Mouse (Mus musculus) heart, embryonic 13.5 days (tissue): ENCODE data around the gene Gipr. TPM values are rescaled to one million over a fixed set of nuclear protein-coding genes. Genes with fewer than 3 reads are reported as not detected.

Experiments
- ATAC-seq: fragments of 200-750 bp; cut with Nextera tagmentation; 2 replicates; pipeline ENCODE4 v1.8.0; 2017; ENCODE audit warnings: moderate TSS enrichment; ENCODE audit not compliant: insufficient number of reproducible peaks, low FRiP score, low TSS enrichment; ENCODE audit errors: extremely low read depth
- H3K27ac ChIP-seq: fragments of 300-500 bp; sonication (generic); replicated peaks from 2 replicates; pipeline ENCODE4 v1.5.1; 2015; ENCODE audit warnings: moderate library complexity, mild to moderate bottlenecking, inconsistent platforms
- H3K27me3 ChIP-seq: fragments of 300-500 bp; sonication (generic); replicated peaks from 2 replicates; pipeline ENCODE4 v1.6.1; 2015; ENCODE audit warnings: mild to moderate bottlenecking, inconsistent platforms
- H3K36me3 ChIP-seq: fragments of 300-500 bp; sonication (generic); 2 replicates; pipeline ENCODE4 v1.6.1; 2015; ENCODE audit warnings: mild to moderate bottlenecking, inconsistent platforms
- H3K4me1 ChIP-seq: fragments of 300-500 bp; sonication (generic); 2 replicates; pipeline ENCODE4 v1.6.1; 2015; ENCODE audit warnings: inconsistent platforms
- H3K4me2 ChIP-seq: fragments of 300-500 bp; sonication (generic); 2 replicates; pipeline ENCODE4 v1.6.1; 2015; ENCODE audit warnings: inconsistent platforms, mild to moderate bottlenecking, moderate library complexity
- H3K4me3 ChIP-seq: fragments of 300-500 bp; sonication (generic); 2 replicates; pipeline ENCODE4 v1.5.1; 2015; ENCODE audit warnings: moderate library complexity, mild to moderate bottlenecking, inconsistent platforms
- H3K9ac ChIP-seq: fragments of 300-500 bp; sonication (generic); 2 replicates; pipeline ENCODE4 v1.6.1; 2015; ENCODE audit warnings: inconsistent platforms, mild to moderate bottlenecking, moderate library complexity
- H3K9me3 ChIP-seq: fragments of 300-500 bp; sonication (generic); 2 replicates; pipeline ENCODE4 v1.6.1; 2016; ENCODE audit warnings: inconsistent platforms
- WGBS: fragments of 180-500 bp; shearing (Covaris S2); methylation state at CpG from one replicate; pipeline ENCODE4 v1.1.7; 2015; ENCODE audit warnings: mixed read lengths; 5-methylcytosine and 5-hydroxymethylcytosine counted together
- microRNA counts: library from miRNA; unstranded; fragments of <30 nt; microRNA quantifications from one replicate; lab custom pipeline; 2016
- microRNA-seq: library from miRNA; unstranded; fragments of <30 nt; microRNA quantifications from one replicate; pipeline ENCODE4, GENCODE M21; 2016
- polyA plus RNA-seq: library from polyadenylated mRNA; unstranded; fragments of >200 nt; fragmentation: Nextera tagmentation; extraction: Ambion mirVana; gene quantifications from 2 replicates; pipeline ENCODE4 v1.2.1, GENCODE M21; 2015

Gene Gipr
- polyA plus RNA-seq, 1 experiment from 2014 or later: 9.9 TPM

DNA sequence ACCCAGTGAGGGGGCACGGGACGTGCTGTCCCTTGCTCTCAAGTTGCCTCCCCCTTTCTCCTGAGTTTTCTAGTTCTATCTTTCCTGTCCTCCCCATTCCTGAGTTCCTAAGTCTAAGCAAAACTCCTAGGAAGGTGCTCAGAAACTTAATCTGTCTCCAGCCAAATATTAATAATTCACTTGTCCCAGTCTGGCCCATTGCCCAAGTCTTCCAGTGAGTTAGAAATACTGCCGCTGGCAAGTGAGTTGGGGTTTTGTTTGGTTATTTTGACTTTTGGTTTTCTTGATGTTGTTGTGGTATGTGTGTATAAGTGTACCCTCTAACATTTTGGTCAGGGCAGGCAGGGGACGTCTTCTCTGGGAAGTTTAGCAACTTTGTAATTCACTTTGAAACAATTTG is 44.2 kb downstream of the Gipr start:
- Histone ChIP-seq H3K9ac (no peak overlapping the region), H3K4me1 (peaks cover 20% of the 10 kb centered on the region), H3K4me3 (no peak overlapping the region), H3K27ac (no peak overlapping the region), H3K27me3 (peaks cover 6% of the 10 kb centered on the region; the same call in 1 of the 2 replicates), H3K36me3 (peaks cover 16% of the 10 kb centered on the region), H3K4me2 (no peak overlapping the region; the same call in 1 of the 2 replicates), H3K9me3 (no peaks in the 10 kb centered on the region; the same call in 1 of the 2 replicates)
- no peak for ATAC-seq
- 90% methylated on average over 4 of the region's 4 CpGs for WGBS

DNA sequence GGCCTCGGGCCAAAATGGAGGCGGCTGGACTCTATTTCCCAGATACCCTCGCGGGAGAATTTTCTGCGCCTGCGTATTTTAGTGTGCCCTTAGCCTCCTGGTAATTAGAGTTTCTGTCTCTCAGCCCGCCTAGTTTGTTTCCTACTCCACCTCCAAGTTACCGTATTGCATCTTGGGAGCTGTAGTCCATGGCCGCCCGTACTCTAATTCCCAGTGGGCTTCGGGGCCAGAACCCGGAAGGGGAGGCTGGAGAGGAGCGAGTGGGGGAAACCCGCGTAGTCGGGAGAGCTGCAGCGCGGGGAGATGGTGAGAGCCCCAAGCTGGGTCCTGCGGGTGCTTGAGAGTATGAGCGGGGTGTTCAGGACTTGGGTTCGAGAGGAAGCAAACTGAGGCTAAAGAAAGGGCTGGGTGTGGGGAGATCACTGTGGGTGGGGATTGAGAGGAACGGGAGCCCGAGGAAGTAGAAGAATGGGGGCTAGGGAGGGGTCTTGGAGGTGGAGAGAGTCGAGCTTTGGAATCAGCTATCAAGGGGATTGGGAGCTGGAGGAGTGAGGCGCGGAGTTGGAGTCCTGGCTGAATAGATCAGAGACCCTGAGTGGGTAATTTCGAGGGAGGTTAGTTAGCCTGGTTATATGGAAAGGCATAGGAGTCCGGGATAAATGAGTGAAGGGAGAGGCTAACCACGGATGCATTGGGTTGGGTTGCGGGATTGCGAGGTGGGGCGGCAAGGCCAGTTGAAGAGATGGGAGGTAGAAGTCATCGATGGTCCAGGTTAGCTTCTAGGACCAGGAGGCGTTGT is 46.1 kb downstream of the Gipr start, which contains the start of gene Fbxo46:
TSS of gene Fbxo46 (plus strand) at position 229 of the 799 bp plus-strand sequence.
- peak within 1 kb of the TSS; percentile 84 for H3K4me3 ChIP-seq
- H3K27me3 ChIP-seq: peaks cover 6% of the 10 kb centered on the region; the same call in 1 of the 2 replicates
- peaks cover 20% of the 10 kb centered on the region for H3K4me1 ChIP-seq
- peak; percentile 89 for ATAC-seq
- peak within 1 kb of the TSS; percentile 94 for H3K4me2 ChIP-seq
- H3K9me3 ChIP-seq: no peaks in the 10 kb centered on the region; the same call in 1 of the 2 replicates
- H3K36me3 ChIP-seq: 0 out of 2 replicates have a peak, but pooled peaks cover 4% of the 10 kb centered on the region
- 1% methylated on average over 34 of the region's 34 CpGs for WGBS
- H3K9ac ChIP-seq: peak within 1 kb of the TSS; percentile 89
- peak within 1 kb of the TSS; percentile 51; the same call in 1 of the 2 replicates for H3K27ac ChIP-seq

DNA sequence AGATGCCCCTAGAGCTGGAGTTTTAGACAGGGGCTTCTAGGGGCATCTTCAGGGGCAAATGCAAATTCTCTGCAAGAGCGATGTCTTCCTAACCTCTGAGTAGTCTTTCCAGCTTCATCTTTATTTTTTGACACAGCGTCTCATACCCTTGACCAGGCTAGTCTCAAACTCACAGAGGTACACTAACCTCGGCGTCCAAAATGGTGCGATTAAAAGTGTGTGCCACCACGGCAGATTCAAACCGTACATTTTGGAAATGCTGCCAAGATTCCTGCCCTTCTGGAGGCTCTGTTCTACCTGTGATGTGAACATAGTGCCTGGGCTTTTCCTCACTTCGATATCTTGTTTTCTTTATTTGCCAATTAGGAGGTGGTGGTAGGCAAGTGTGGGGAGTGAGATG is 46.8 kb downstream of the Gipr start:
- peaks cover 6% of the 10 kb centered on the region; the same call in 1 of the 2 replicates for H3K27me3 ChIP-seq
- peak overlapping the region; percentile 94 for H3K4me2 ChIP-seq
- no peak for ATAC-seq
- 88% methylated on average over 8 of the region's 8 CpGs for WGBS
- no peak overlapping the region for H3K9ac ChIP-seq
- peaks cover 20% of the 10 kb centered on the region for H3K4me1 ChIP-seq
- H3K27ac ChIP-seq: no peak overlapping the region
- H3K36me3 ChIP-seq: 0 out of 2 replicates have a peak, but pooled peaks cover 1% of the 10 kb centered on the region
- H3K4me3 ChIP-seq: no peak overlapping the region
- no peaks in the 10 kb centered on the region; the same call in 1 of the 2 replicates for H3K9me3 ChIP-seq

- Histone ChIP-seq H3K4me2 (peak within 1 kb of the TSS; percentile 94), H3K9ac (no peak within 1 kb of the TSS), H3K27me3 (peaks cover 6% of the 10 kb centered on the region; the same call in 1 of the 2 replicates), H3K4me3 (peak within 1 kb of the TSS; percentile 36), H3K9me3 (no peaks in the 10 kb centered on the region; the same call in 1 of the 2 replicates), H3K36me3 (no peaks in the 10 kb centered on the region), H3K27ac (no peak within 1 kb of the TSS), H3K4me1 (peaks cover 20% of the 10 kb centered on the region)
- WGBS: 19% methylated on average over 61 of the region's 64 CpGs
- ATAC-seq: 0 out of 2 replicates have a peak, but pooled peaks have one; percentile 29
Measured at GRCm38 (mm10) chr7:19118028-19118771, 47.7 kb downstream of the Gipr start, which contains the start of gene Gm4969. Gm4969 (minus strand) TSS chr7:19118368.

DNA sequence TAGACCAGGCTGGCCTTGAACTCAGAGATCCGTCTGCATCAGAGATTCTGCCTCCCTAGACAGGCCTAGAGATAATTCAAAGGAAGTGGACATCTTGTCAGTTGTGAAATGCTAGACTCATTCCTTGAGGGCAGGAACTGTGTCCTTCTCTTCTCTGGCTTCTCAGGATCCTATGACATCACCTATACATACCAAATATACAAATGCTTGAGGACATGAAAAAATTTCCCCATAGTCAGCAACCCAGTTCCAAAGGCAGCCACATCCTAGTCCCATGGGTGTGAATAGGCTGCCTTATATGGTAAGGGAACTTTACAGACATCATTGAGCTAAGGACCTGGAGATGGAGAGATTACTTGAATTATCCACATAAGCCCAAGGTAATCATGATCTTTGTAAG is 56.4 kb downstream of the Gipr start:
- no peak for ATAC-seq
- Histone ChIP-seq H3K36me3 (no peaks in the 10 kb centered on the region), H3K4me2 (no peak overlapping the region), H3K4me1 (peaks cover 10% of the 10 kb centered on the region), H3K27ac (no peak overlapping the region), H3K27me3 (no peaks in the 10 kb centered on the region), H3K9ac (no peak overlapping the region), H3K4me3 (no peak overlapping the region), H3K9me3 (no peaks in the 10 kb centered on the region)
- WGBS: 79% methylated on average over 1 of the region's 1 CpGs

DNA sequence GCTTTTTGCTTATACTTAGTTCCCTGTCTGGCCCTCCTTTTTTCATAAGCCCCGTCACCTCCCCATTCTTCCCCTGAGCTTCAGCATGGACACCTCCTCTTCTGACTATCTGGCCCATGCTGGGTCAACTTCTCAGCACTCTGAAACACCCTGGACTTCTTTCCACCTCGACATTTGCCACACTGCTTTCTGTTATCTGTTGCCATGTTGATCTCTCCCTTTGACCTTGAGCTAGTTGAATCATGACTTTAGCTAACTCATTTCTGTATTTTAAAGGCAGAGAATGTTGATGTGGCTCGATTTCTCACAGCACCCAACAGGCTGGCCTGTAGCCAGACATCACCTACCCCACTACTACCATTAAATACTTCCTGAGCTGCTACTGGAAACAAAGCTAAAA is 58.5 kb downstream of the Gipr start:
- Histone ChIP-seq H3K4me3 (no peak overlapping the region), H3K4me1 (peaks cover 10% of the 10 kb centered on the region), H3K36me3 (0 out of 2 replicates have a peak, but pooled peaks cover under 1% of the 10 kb centered on the region), H3K4me2 (no peak overlapping the region), H3K9ac (0 out of 2 replicates have a peak overlapping the region, but pooled peaks have one; percentile 47), H3K27ac (0 out of 2 replicates have a peak overlapping the region, but pooled peaks have one; percentile 24), H3K9me3 (no peaks in the 10 kb centered on the region), H3K27me3 (no peaks in the 10 kb centered on the region)
- 21% methylated on average over 3 of the region's 3 CpGs for WGBS
- no peak for ATAC-seq

MicroRNAs within 50 kb of the gene (microRNA counts, 519-probe panel; counts per million panel counts)
- microRNA mmu-miR-330 (lab: Ali Mortazavi, UCI): 209 counts per million, percentile 61 among the panel's probes with 10 or more counts

Small RNA genes lying within 50 kb of the gene (microRNA-seq; reads per million reads assigned to microRNA genes)
- gene Mir330: 330 reads per million, percentile 68 among the genes with 10 or more reads in this experiment

Other genes with a start within 250 kb of the Gipr start
- 0.52 and 0.60 TPM in 2 replicates for gene Nova2, start 240.2 kb downstream of the Gipr start, polyA plus RNA-seq
- gene Nanos2, start 178.7 kb downstream of the Gipr start, polyA plus RNA-seq: not detected in 2 replicates
- 1.8 and 1.9 TPM in 2 replicates for gene Mypop, start 174.9 kb downstream of the Gipr start, polyA plus RNA-seq
- 12.4 and 12.7 TPM in 2 replicates for gene Irf2bp1, start 162.1 kb downstream of the Gipr start, polyA plus RNA-seq
- gene Foxa3, start 142.6 kb downstream of the Gipr start, polyA plus RNA-seq: 0.25 and 1.2 TPM in 2 replicates
- gene Sympk, start 141.8 kb downstream of the Gipr start, polyA plus RNA-seq: 24.8 TPM in 2 replicates
- gene Rsph6a, start 111.4 kb downstream of the Gipr start, polyA plus RNA-seq: not detected in 2 replicates
- gene Dmwd, start 89.9 kb downstream of the Gipr start, polyA plus RNA-seq: 11.3 and 13.9 TPM in 2 replicates
- 19.3 and 20.0 TPM in 2 replicates for gene Dmpk, start 82.3 kb downstream of the Gipr start, polyA plus RNA-seq
- 5.9 and 6.0 TPM in 2 replicates for gene Six5, start 71.5 kb downstream of the Gipr start, polyA plus RNA-seq
- gene Gm4969, start 47.8 kb downstream of the Gipr start, polyA plus RNA-seq: 1.2 and 2.1 TPM in 2 replicates
- 8.0 and 8.6 TPM in 2 replicates for gene Fbxo46, start 46.3 kb downstream of the Gipr start, polyA plus RNA-seq
- gene Qpctl, start 16.8 kb downstream of the Gipr start, polyA plus RNA-seq: 9.5 and 9.7 TPM in 2 replicates
- 107 and 113 TPM in 2 replicates for gene Snrpd2, start 16.4 kb downstream of the Gipr start, polyA plus RNA-seq
- gene Eml2, start 10.3 kb upstream of the Gipr start, polyA plus RNA-seq: 15.8 and 20.6 TPM in 2 replicates
- gene Gpr4, start 46.4 kb upstream of the Gipr start, polyA plus RNA-seq: 1.7 and 1.8 TPM in 2 replicates
- 35.2 and 38.4 TPM in 2 replicates for gene Opa3, start 62.2 kb upstream of the Gipr start, polyA plus RNA-seq
- 81.2 and 81.7 TPM in 2 replicates for gene Vasp, start 105.7 kb upstream of the Gipr start, polyA plus RNA-seq
- gene Ppm1n, start 113.9 kb upstream of the Gipr start, polyA plus RNA-seq: not detected in 2 replicates
- 26.1 and 29.3 TPM in 2 replicates for gene Rtn2, start 116.5 kb upstream of the Gipr start, polyA plus RNA-seq
- 0.14 and 0.16 TPM in 2 replicates for gene Fosb, start 143.9 kb upstream of the Gipr start, polyA plus RNA-seq
- gene Ercc1, start 178.7 kb upstream of the Gipr start, polyA plus RNA-seq: 62.6 and 62.7 TPM in 2 replicates
- gene Cd3eap, start 193.4 kb upstream of the Gipr start, polyA plus RNA-seq: 17.4 and 19.8 TPM in 2 replicates
- 12.8 and 13.0 TPM in 2 replicates for gene Ppp1r13l, start 193.6 kb upstream of the Gipr start, polyA plus RNA-seq
- gene Ercc2, start 215.9 kb upstream of the Gipr start, polyA plus RNA-seq: 11.8 and 12.2 TPM in 2 replicates
- 4.8 and 5.5 TPM in 2 replicates for gene Klc3, start 238.0 kb upstream of the Gipr start, polyA plus RNA-seq
- 284 and 345 TPM in 2 replicates for gene Ckm, start 238.6 kb upstream of the Gipr start, polyA plus RNA-seq